Mouse (Mus musculus): ENCODE data around the gene Prss32. TPM values are rescaled to one million over a fixed set of nuclear protein-coding genes. Genes with fewer than 3 reads are reported as not detected.

Gene Prss32
- not detected for polyA plus RNA-seq (2015; fragmentation: Illumina TruSeq; extraction: RNeasy Lipid Tissue Mini Kit (QIAGEN cat#74804); ENCODE audit: insufficient read depth, low read depth, low replicate concordance)

DNA sequence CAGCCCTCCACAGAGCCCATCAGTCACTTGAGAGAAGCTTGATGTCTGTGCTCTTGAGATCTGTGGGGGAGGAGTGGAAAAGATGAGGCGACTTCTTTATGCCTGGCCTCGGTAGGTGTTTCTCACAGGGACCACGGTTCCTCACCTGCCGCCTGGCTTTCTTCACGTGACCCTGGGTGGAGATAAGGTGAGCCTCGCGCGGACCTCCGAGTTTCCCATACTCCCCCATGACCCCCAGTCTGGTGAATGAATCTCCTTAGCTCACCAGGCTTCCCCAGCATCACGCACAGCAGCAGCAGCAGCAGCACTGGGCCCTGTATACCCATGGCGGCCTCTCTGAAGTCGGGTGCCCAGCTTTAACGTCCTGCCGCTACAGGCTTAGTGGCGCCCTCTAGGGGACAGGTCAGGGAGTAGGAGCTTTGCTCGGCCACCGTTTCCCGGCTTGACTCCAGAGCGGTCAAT, at the start of gene Prss32, which contains the start of gene Prss41:
TSS of gene Prss32 (plus strand) at position 44 of the 462 bp plus-strand sequence.
TSS of gene Prss41 (minus strand) at position 361 of the 462 bp plus-strand sequence.

DNA sequence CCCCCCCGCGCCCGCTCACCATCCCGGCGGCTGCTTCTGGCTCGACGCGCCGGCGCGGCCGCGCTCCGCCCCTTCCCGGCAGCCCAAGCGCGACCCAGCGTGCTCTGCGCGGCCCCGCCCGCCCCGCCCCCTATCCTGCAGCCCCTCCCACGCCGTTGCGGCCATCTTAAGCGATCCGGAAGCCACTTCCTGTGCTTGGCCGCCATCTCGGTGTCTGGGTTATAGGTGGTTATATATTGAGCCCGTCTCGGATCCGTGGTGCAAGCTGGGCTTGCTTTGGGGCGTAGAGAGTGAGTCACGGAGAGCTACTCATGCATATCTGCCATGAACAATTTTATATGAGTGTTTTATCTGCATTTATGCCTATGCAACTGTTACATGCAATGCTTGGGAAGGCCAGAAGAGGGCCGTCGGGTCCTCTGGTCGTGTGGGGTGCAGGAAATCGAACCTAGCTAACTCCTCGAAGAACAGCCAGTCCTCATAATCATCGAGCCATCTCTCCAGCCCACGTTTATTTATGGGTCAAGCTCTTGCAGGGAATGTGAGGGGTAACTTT, 14.5 kb upstream of the Prss32 start, which contains the start of gene Elob:
TSS of gene Elob (minus strand) at position 73 of the 556 bp plus-strand sequence.

DNA sequence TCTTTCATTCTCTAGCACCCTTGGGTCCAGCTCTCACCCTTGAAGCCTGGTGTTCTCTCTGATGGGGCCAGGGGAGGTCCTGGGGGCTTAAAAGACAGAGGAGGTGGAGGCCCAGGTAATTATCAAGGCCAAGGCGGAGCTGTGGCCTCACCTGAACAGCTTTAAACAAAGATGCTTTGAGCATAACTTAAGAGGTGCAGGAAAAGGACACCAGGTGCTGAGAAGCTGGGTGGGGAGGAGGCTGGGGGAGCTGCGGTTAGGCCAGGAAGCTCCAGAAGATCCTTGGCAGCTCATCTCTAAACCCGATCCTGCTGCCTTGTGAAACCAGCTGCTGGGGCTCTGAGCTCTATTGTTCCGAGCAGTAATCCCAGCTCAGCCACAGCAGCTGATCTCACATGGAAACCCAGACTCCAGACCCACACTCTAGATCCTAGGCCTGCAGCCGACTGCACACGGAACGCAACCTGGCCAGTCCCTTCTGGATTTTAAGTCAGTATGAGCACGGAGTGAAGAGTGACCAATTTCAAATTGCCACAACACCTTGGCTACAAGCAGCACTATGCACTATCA, 7.6 kb upstream of the Prss32 start, which contains the start of gene Prss33:
TSS of gene Prss33 (minus strand) at position 51 of the 570 bp plus-strand sequence.

DNA sequence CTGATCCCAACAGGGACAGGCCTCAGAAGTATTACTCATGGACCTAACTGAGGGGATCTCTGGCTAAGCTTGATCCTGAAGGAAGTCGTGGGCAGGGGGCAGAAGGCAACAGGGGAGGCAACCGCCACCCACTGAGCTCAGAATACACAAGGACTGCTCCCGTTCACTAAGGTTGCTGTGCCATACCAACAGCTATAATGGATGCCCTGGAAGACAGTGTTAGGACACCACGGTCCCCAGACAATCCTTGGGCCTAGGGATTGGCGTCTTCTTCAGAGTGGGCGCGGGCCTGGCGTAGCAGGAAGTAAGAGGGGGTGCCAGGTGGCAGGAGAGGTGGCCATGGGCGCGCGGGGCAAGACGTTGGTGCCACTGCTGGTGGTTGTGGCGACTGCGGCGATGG, 24.1 kb downstream of the Prss32 start, which contains the start of gene Prss21:
TSS of gene Prss21 (plus strand) at position 301 of the 400 bp plus-strand sequence.

DNA sequence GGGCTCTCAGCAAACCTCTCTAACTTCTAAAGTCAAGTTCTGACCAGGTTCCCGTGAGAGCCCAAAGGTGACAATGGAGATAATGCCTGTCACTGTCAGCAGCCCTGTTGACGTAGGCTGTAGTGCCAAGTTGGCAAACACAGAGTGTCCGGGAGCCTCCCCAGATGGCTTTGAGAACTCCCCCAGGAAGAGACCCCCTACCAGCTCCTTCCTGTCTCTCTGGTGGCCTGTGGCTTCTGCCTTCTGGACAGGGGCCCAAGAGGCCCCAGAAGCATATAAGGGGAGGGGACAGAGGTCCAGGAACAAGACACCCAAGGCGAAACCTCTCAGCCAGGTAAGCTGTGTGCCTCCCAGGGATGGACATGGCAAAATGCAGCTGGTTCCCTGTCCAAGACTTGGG, 36.9 kb downstream of the Prss32 start, which contains the start of the genes Dcpp1 and Dcpp2:
TSS of gene Dcpp1 (plus strand) at position 301 of the 400 bp plus-strand sequence.
TSS of gene Dcpp2 (plus strand) at position 305 of the 400 bp plus-strand sequence.

Other genes starting within 250 kb of the Prss32 start
- 4.2 TPM for gene Zfp13, start 244.4 kb upstream of the Prss32 start, polyA plus RNA-seq (2015; fragmentation: Illumina TruSeq; extraction: RNeasy Lipid Tissue Mini Kit (QIAGEN cat#74804); ENCODE audit: insufficient read depth, low read depth, low replicate concordance)
- gene Zscan10, start 243.0 kb upstream of the Prss32 start, polyA plus RNA-seq (2015; fragmentation: Illumina TruSeq; extraction: RNeasy Lipid Tissue Mini Kit (QIAGEN cat#74804); ENCODE audit: insufficient read depth, low read depth, low replicate concordance), result not detected
- 0.24 TPM for gene Mmp25, start 198.6 kb upstream of the Prss32 start, polyA plus RNA-seq (2015; fragmentation: Illumina TruSeq; extraction: RNeasy Lipid Tissue Mini Kit (QIAGEN cat#74804); ENCODE audit: insufficient read depth, low read depth, low replicate concordance)
- gene Bicdl2, start 183.3 kb upstream of the Prss32 start, polyA plus RNA-seq (2015; fragmentation: Illumina TruSeq; extraction: RNeasy Lipid Tissue Mini Kit (QIAGEN cat#74804); ENCODE audit: insufficient read depth, low read depth, low replicate concordance), result 2.9 TPM
- 44.8 TPM for gene Hcfc1r1, start 170.3 kb upstream of the Prss32 start, polyA plus RNA-seq (2015; fragmentation: Illumina TruSeq; extraction: RNeasy Lipid Tissue Mini Kit (QIAGEN cat#74804); ENCODE audit: insufficient read depth, low read depth, low replicate concordance)
- gene Thoc6, start 170.0 kb upstream of the Prss32 start, polyA plus RNA-seq (2015; fragmentation: Illumina TruSeq; extraction: RNeasy Lipid Tissue Mini Kit (QIAGEN cat#74804); ENCODE audit: insufficient read depth, low read depth, low replicate concordance), result 3.1 TPM
- 9.0 TPM for gene Tnfrsf12a, start 166.4 kb upstream of the Prss32 start, polyA plus RNA-seq (2015; fragmentation: Illumina TruSeq; extraction: RNeasy Lipid Tissue Mini Kit (QIAGEN cat#74804); ENCODE audit: insufficient read depth, low read depth, low replicate concordance)
- gene Cldn6, start 164.6 kb upstream of the Prss32 start, polyA plus RNA-seq (2015; fragmentation: Illumina TruSeq; extraction: RNeasy Lipid Tissue Mini Kit (QIAGEN cat#74804); ENCODE audit: insufficient read depth, low read depth, low replicate concordance), result 4.2 TPM
- gene Cldn9, start 159.8 kb upstream of the Prss32 start, polyA plus RNA-seq (2015; fragmentation: Illumina TruSeq; extraction: RNeasy Lipid Tissue Mini Kit (QIAGEN cat#74804); ENCODE audit: insufficient read depth, low read depth, low replicate concordance), result 3.5 TPM
- gene 1520401A03Rik, start 121.1 kb upstream of the Prss32 start, polyA plus RNA-seq (2015; fragmentation: Illumina TruSeq; extraction: RNeasy Lipid Tissue Mini Kit (QIAGEN cat#74804); ENCODE audit: insufficient read depth, low read depth, low replicate concordance), result not detected
- 3.3 TPM for gene Pkmyt1, start 117.5 kb upstream of the Prss32 start, polyA plus RNA-seq (2015; fragmentation: Illumina TruSeq; extraction: RNeasy Lipid Tissue Mini Kit (QIAGEN cat#74804); ENCODE audit: insufficient read depth, low read depth, low replicate concordance)
- 5.0 TPM for gene Paqr4, start 103.0 kb upstream of the Prss32 start, polyA plus RNA-seq (2015; fragmentation: Illumina TruSeq; extraction: RNeasy Lipid Tissue Mini Kit (QIAGEN cat#74804); ENCODE audit: insufficient read depth, low read depth, low replicate concordance)
- not detected for gene Kremen2, start 98.0 kb upstream of the Prss32 start, polyA plus RNA-seq (2015; fragmentation: Illumina TruSeq; extraction: RNeasy Lipid Tissue Mini Kit (QIAGEN cat#74804); ENCODE audit: insufficient read depth, low read depth, low replicate concordance)
- gene Flywch1, start 72.3 kb upstream of the Prss32 start, polyA plus RNA-seq (2015; fragmentation: Illumina TruSeq; extraction: RNeasy Lipid Tissue Mini Kit (QIAGEN cat#74804); ENCODE audit: insufficient read depth, low read depth, low replicate concordance), result 9.7 TPM
- gene Flywch2, start 57.8 kb upstream of the Prss32 start, polyA plus RNA-seq (2015; fragmentation: Illumina TruSeq; extraction: RNeasy Lipid Tissue Mini Kit (QIAGEN cat#74804); ENCODE audit: insufficient read depth, low read depth, low replicate concordance), result 1.3 TPM
- gene Srrm2, start 53.3 kb upstream of the Prss32 start, polyA plus RNA-seq (2015; fragmentation: Illumina TruSeq; extraction: RNeasy Lipid Tissue Mini Kit (QIAGEN cat#74804); ENCODE audit: insufficient read depth, low read depth, low replicate concordance), result 176 TPM
- gene Elob, start 14.7 kb upstream of the Prss32 start, polyA plus RNA-seq (2015; fragmentation: Illumina TruSeq; extraction: RNeasy Lipid Tissue Mini Kit (QIAGEN cat#74804); ENCODE audit: insufficient read depth, low read depth, low replicate concordance), result 116 TPM
- gene Prss33, start 7.8 kb upstream of the Prss32 start, polyA plus RNA-seq (2015; fragmentation: Illumina TruSeq; extraction: RNeasy Lipid Tissue Mini Kit (QIAGEN cat#74804); ENCODE audit: insufficient read depth, low read depth, low replicate concordance), result not detected
- not detected for gene Prss41, start 317 bp downstream of the Prss32 start, polyA plus RNA-seq (2015; fragmentation: Illumina TruSeq; extraction: RNeasy Lipid Tissue Mini Kit (QIAGEN cat#74804); ENCODE audit: insufficient read depth, low read depth, low replicate concordance)
- gene Prss21, start 24.2 kb downstream of the Prss32 start, polyA plus RNA-seq (2015; fragmentation: Illumina TruSeq; extraction: RNeasy Lipid Tissue Mini Kit (QIAGEN cat#74804); ENCODE audit: insufficient read depth, low read depth, low replicate concordance), result not detected
- gene Dcpp1, start 37.0 kb downstream of the Prss32 start, polyA plus RNA-seq (2015; fragmentation: Illumina TruSeq; extraction: RNeasy Lipid Tissue Mini Kit (QIAGEN cat#74804); ENCODE audit: insufficient read depth, low read depth, low replicate concordance), result not detected
- gene Dcpp2, start 37.0 kb downstream of the Prss32 start, polyA plus RNA-seq (2015; fragmentation: Illumina TruSeq; extraction: RNeasy Lipid Tissue Mini Kit (QIAGEN cat#74804); ENCODE audit: insufficient read depth, low read depth, low replicate concordance), result not detected
- gene Dcpp3, start 73.6 kb downstream of the Prss32 start, polyA plus RNA-seq (2015; fragmentation: Illumina TruSeq; extraction: RNeasy Lipid Tissue Mini Kit (QIAGEN cat#74804); ENCODE audit: insufficient read depth, low read depth, low replicate concordance), result not detected
- gene Sbp, start 97.8 kb downstream of the Prss32 start, polyA plus RNA-seq (2015; fragmentation: Illumina TruSeq; extraction: RNeasy Lipid Tissue Mini Kit (QIAGEN cat#74804); ENCODE audit: insufficient read depth, low read depth, low replicate concordance), result not detected
- not detected for gene Sbpl, start 111.4 kb downstream of the Prss32 start, polyA plus RNA-seq (2015; fragmentation: Illumina TruSeq; extraction: RNeasy Lipid Tissue Mini Kit (QIAGEN cat#74804); ENCODE audit: insufficient read depth, low read depth, low replicate concordance)
- not detected for gene Prss30, start 136.7 kb downstream of the Prss32 start, polyA plus RNA-seq (2015; fragmentation: Illumina TruSeq; extraction: RNeasy Lipid Tissue Mini Kit (QIAGEN cat#74804); ENCODE audit: insufficient read depth, low read depth, low replicate concordance)
- gene Prss22, start 154.2 kb downstream of the Prss32 start, polyA plus RNA-seq (2015; fragmentation: Illumina TruSeq; extraction: RNeasy Lipid Tissue Mini Kit (QIAGEN cat#74804); ENCODE audit: insufficient read depth, low read depth, low replicate concordance), result not detected
- not detected for gene Prss27, start 194.3 kb downstream of the Prss32 start, polyA plus RNA-seq (2015; fragmentation: Illumina TruSeq; extraction: RNeasy Lipid Tissue Mini Kit (QIAGEN cat#74804); ENCODE audit: insufficient read depth, low read depth, low replicate concordance)
- 3.1 TPM for gene Kctd5, start 229.6 kb downstream of the Prss32 start, polyA plus RNA-seq (2015; fragmentation: Illumina TruSeq; extraction: RNeasy Lipid Tissue Mini Kit (QIAGEN cat#74804); ENCODE audit: insufficient read depth, low read depth, low replicate concordance)